Mouse (Mus musculus) heart, postnatal 4 days (tissue): ENCODE measurements around the gene Atraid. TPM values are rescaled to one million over a fixed set of nuclear protein-coding genes. Genes with fewer than 3 reads are reported as not detected.
"Not testable (repeated sequence)": the region's sequence is repeated elsewhere in the genome, so short reads cannot be mapped to it uniquely, and the experiment has no call there.

Experiments
- DNase-seq: peaks from one replicate; pipeline ENCODE4 v3.0.0; 2021
- total RNA-seq, 2 experiments: library from RNA; stranded (reverse); gene quantifications; 2 replicates each; pipeline ENCODE4 v1.2.3; 2021

Gene Atraid
- total RNA-seq: 10 to 100 TPM; 46.0 to 53.7 TPM

- peak; percentile 99 for DNase-seq
Measured at GRCm38 (mm10) chr5:31047848-31048762, at the start of gene Atraid. Gene Atraid, plus strand, starts transcription at chr5:31048312.

GRCm38 (mm10) chr5:30999324-30999723, 48.8 kb upstream of the Atraid start:
- no peak for DNase-seq

GRCm38 (mm10) chr5:31000122-31000521, 48.0 kb upstream of the Atraid start:
- DNase-seq: no peak

- no peak for DNase-seq
Measured at GRCm38 (mm10) chr5:31000993-31001392, 47.1 kb upstream of the Atraid start.

GRCm38 (mm10) chr5:31001560-31001959, 46.6 kb upstream of the Atraid start:
- DNase-seq: no peak

GRCm38 (mm10) chr5:31004184-31004583, 43.9 kb upstream of the Atraid start:
- peak; percentile 93 for DNase-seq

GRCm38 (mm10) chr5:31012737-31013136, 35.4 kb upstream of the Atraid start:
- no peak for DNase-seq

GRCm38 (mm10) chr5:31015913-31016312, 32.2 kb upstream of the Atraid start:
- DNase-seq: no peak

GRCm38 (mm10) chr5:31021790-31022189, 26.3 kb upstream of the Atraid start:
- not testable (repeated sequence) for DNase-seq

- no peak for DNase-seq
Measured at GRCm38 (mm10) chr5:31022690-31023089, 25.4 kb upstream of the Atraid start.

- no peak for DNase-seq
Measured at GRCm38 (mm10) chr5:31023254-31023653, 24.9 kb upstream of the Atraid start.

GRCm38 (mm10) chr5:31024641-31025040, 23.5 kb upstream of the Atraid start:
- DNase-seq: no peak

GRCm38 (mm10) chr5:31030926-31031325, 17.2 kb upstream of the Atraid start:
- no peak for DNase-seq

GRCm38 (mm10) chr5:31031508-31031907, 16.6 kb upstream of the Atraid start:
- no peak for DNase-seq

GRCm38 (mm10) chr5:31034669-31035068, 13.4 kb upstream of the Atraid start:
- no peak for DNase-seq

- not testable (repeated sequence) for DNase-seq
Measured at GRCm38 (mm10) chr5:31036556-31036955, 11.6 kb upstream of the Atraid start.

- no peak for DNase-seq
Measured at GRCm38 (mm10) chr5:31038171-31038845, 9.8 kb upstream of the Atraid start.

GRCm38 (mm10) chr5:31046416-31046815, 1.7 kb upstream of the Atraid start:
- no peak for DNase-seq

- no peak for DNase-seq
Measured at GRCm38 (mm10) chr5:31047074-31047473, 1.0 kb upstream of the Atraid start.

GRCm38 (mm10) chr5:31048763-31049641, 890 bp downstream of the Atraid start, which contains the start of gene Slc5a6:
Gene Slc5a6, minus strand, starts transcription at chr5:31048924.
- DNase-seq: peak; percentile 56

GRCm38 (mm10) chr5:31050427-31050826, 2.3 kb downstream of the Atraid start:
- no peak for DNase-seq

- not testable (repeated sequence) for DNase-seq
Measured at GRCm38 (mm10) chr5:31053728-31054127, 5.6 kb downstream of the Atraid start.
